Mouse (Mus musculus) CH12.LX (cell line): ENCODE measurements around the gene Atp8b3. TPM values are rescaled to one million over a fixed set of nuclear protein-coding genes. Genes with fewer than 3 reads are reported as not detected.

Experiments used
- DNase-seq: peaks from one replicate; pipeline ENCODE4 v3.0.0-alpha.2; 2013; ENCODE audit errors: extremely low read depth
- H3K27ac ChIP-seq: 2 replicates; pipeline ENCODE4 v1.5.1; 2012; ENCODE audit warnings: low read depth, mild to moderate bottlenecking, control low read depth, moderate library complexity; ENCODE audit not compliant: insufficient read depth
- H3K27me3 ChIP-seq: replicated peaks from 2 replicates; pipeline ENCODE3; 2012; ENCODE audit warnings: inconsistent platforms
- H3K36me3 ChIP-seq, 2 experiments: replicated peaks in 1 of 2; 2 replicates each; pipeline versions ENCODE3 to v1.6.1; 2012; ENCODE audit warnings: inconsistent platforms in 1 of 2, low read length in 1 of 2, mild to moderate bottlenecking in 1 of 2, mixed read lengths in 1 of 2, moderate library complexity in 1 of 2; ENCODE audit not compliant: control insufficient read depth in 1 of 2, insufficient read depth in 1 of 2
- H3K4me1 ChIP-seq, 2 experiments: 2 replicates each; pipeline ENCODE4 v1.6.1; 2012; ENCODE audit warnings: inconsistent platforms in 1 of 2, moderate library complexity in 1 of 2; ENCODE audit not compliant: insufficient read depth in 2 of 2, control insufficient read depth in 1 of 2
- H3K4me2 ChIP-seq: 2 replicates; pipeline ENCODE4 v1.6.1; 2012; ENCODE audit warnings: low read depth, mild to moderate bottlenecking, control low read depth; ENCODE audit not compliant: poor library complexity, insufficient read depth, severe bottlenecking
- H3K4me3 ChIP-seq, 3 experiments: fragments of 150-350 bp in 1 of 3; sonication (generic) in 1 of 3; replicated peaks in 1 of 3; 2 replicates each; pipeline versions ENCODE3 to v1.5.1; 2011 to 2012; ENCODE audit warnings: low read depth in 2 of 3, low read length in 2 of 3, mild to moderate bottlenecking in 2 of 3, moderate library complexity in 2 of 3, control low read depth in 1 of 3, improper control_type of control experiment in 1 of 3, inconsistent platforms in 1 of 3, mixed read lengths in 1 of 3; ENCODE audit not compliant: poor library complexity in 1 of 3
- H3K79me2 ChIP-seq: replicated peaks from 2 replicates; pipeline ENCODE4 v1.6.1; 2012; ENCODE audit warnings: mild to moderate bottlenecking, moderate library complexity; ENCODE audit not compliant: control insufficient read depth, poor library complexity, insufficient read depth, severe bottlenecking; ENCODE audit errors: extremely low read depth
- H3K9ac ChIP-seq: 2 replicates; pipeline ENCODE4 v1.6.1; 2012; ENCODE audit warnings: low read depth, mild to moderate bottlenecking, control low read depth, moderate library complexity; ENCODE audit not compliant: insufficient read depth
- H3K9me3 ChIP-seq: replicated peaks from 2 replicates; pipeline ENCODE3; 2012; ENCODE audit warnings: low read length, inconsistent platforms, mixed read lengths
- BHLHE40 ChIP-seq: IDR thresholded peaks from 2 replicates; pipeline ENCODE4 v1.6.1; 2011; ENCODE audit warnings: mild to moderate bottlenecking, low read depth, low read length, improper control_type of control experiment
- CHD1 ChIP-seq: IDR thresholded peaks from 2 replicates; pipeline ENCODE4 v1.6.1; 2012; ENCODE audit warnings: low read depth, low read length, improper control_type of control experiment, inconsistent platforms
- E2F4 ChIP-seq: IDR thresholded peaks from 2 replicates; pipeline ENCODE4 v1.6.1; 2011; ENCODE audit warnings: low read depth, low read length, improper control_type of control experiment; ENCODE audit not compliant: insufficient replicate concordance
- ELF1 ChIP-seq: IDR thresholded peaks from 2 replicates; pipeline ENCODE4 v1.6.1; 2014; ENCODE audit warnings: low read depth, mild to moderate bottlenecking, inconsistent platforms, low read length, improper control_type of control experiment
- EP300 ChIP-seq: IDR thresholded peaks from 2 replicates; pipeline ENCODE4 v1.6.1; 2011; ENCODE audit warnings: low read length, improper control_type of control experiment
- ETS1 ChIP-seq: conservative IDR thresholded peaks from 2 replicates; pipeline ENCODE4 v1.6.1; 2012; ENCODE audit warnings: low read depth, mild to moderate bottlenecking, inconsistent platforms, low read length, improper control_type of control experiment, moderate library complexity
- GABPA ChIP-seq: IDR thresholded peaks from 2 replicates; pipeline ENCODE4 v1.6.1; 2012; ENCODE audit warnings: low read depth, low read length, improper control_type of control experiment, inconsistent platforms; ENCODE audit not compliant: insufficient replicate concordance
- IRF4 ChIP-seq: IDR thresholded peaks from 2 replicates; pipeline ENCODE4 v1.6.1; 2014; ENCODE audit warnings: low read depth, mild to moderate bottlenecking, inconsistent platforms, low read length, improper control_type of control experiment
- JUN ChIP-seq: IDR thresholded peaks from 2 replicates; pipeline ENCODE4 v1.6.1; 2011; ENCODE audit warnings: low read depth, mild to moderate bottlenecking, low read length, improper control_type of control experiment, moderate library complexity; ENCODE audit not compliant: insufficient read depth
- JUND ChIP-seq: conservative IDR thresholded peaks from 2 replicates; pipeline ENCODE4 v1.6.1; 2011; ENCODE audit warnings: low read depth, low read length, improper control_type of control experiment
- KAT2A ChIP-seq: IDR thresholded peaks from 2 replicates; pipeline ENCODE4 v1.6.1; 2012; ENCODE audit warnings: low read length, improper control_type of control experiment, inconsistent platforms; ENCODE audit not compliant: insufficient replicate concordance
- MAFK ChIP-seq: IDR thresholded peaks from 2 replicates; pipeline ENCODE4 v1.6.1; 2011; ENCODE audit warnings: low read length, improper control_type of control experiment; ENCODE audit not compliant: insufficient replicate concordance
- MXI1 ChIP-seq: IDR thresholded peaks from 2 replicates; pipeline ENCODE4 v1.6.1; 2011; ENCODE audit warnings: mild to moderate bottlenecking, low read depth, low read length, improper control_type of control experiment
- MYC ChIP-seq: IDR thresholded peaks from 2 replicates; pipeline ENCODE4 v1.6.1; 2011; ENCODE audit warnings: low read depth, mild to moderate bottlenecking, improper control_type of control experiment, low read length
- NELFE ChIP-seq: IDR thresholded peaks from 2 replicates; pipeline ENCODE4 v1.6.1; 2011; ENCODE audit warnings: low read depth, low read length, improper control_type of control experiment
- NRF1 ChIP-seq: IDR thresholded peaks from 2 replicates; pipeline ENCODE4 v1.6.1; 2014; ENCODE audit warnings: low read depth, mild to moderate bottlenecking, inconsistent platforms, low read length, improper control_type of control experiment, moderate library complexity
- POLR2A ChIP-seq: IDR thresholded peaks from 2 replicates; pipeline ENCODE4 v1.6.1; 2011; ENCODE audit warnings: low read depth, mild to moderate bottlenecking, improper control_type of control experiment, low read length
- RAD21 ChIP-seq: IDR thresholded peaks from 2 replicates; pipeline ENCODE4 v1.6.1; 2011; ENCODE audit warnings: low read depth, mild to moderate bottlenecking, low read length, improper control_type of control experiment, moderate library complexity
- RCOR1 ChIP-seq: conservative IDR thresholded peaks from 2 replicates; pipeline ENCODE4 v1.6.1; 2012; ENCODE audit warnings: low read depth, mild to moderate bottlenecking, inconsistent platforms, low read length, improper control_type of control experiment
- SIN3A ChIP-seq: IDR thresholded peaks from 2 replicates; pipeline ENCODE4 v1.6.1; 2012; ENCODE audit warnings: low read length, improper control_type of control experiment, inconsistent platforms
- SMC3 ChIP-seq: IDR thresholded peaks from 2 replicates; pipeline ENCODE4 v1.6.1; 2011; ENCODE audit warnings: low read depth, low read length, improper control_type of control experiment
- TBP ChIP-seq: conservative IDR thresholded peaks from 2 replicates; pipeline ENCODE4 v1.6.1; 2011; ENCODE audit warnings: low read depth, low read length, improper control_type of control experiment
- TCF12 ChIP-seq: IDR thresholded peaks from 2 replicates; pipeline ENCODE4 v1.6.1; 2014; ENCODE audit warnings: low read depth, mild to moderate bottlenecking, inconsistent platforms, low read length, improper control_type of control experiment
- UBTF ChIP-seq: IDR thresholded peaks from 2 replicates; pipeline ENCODE4 v1.6.1; 2012; ENCODE audit warnings: low read depth, mild to moderate bottlenecking, inconsistent platforms, low read length, improper control_type of control experiment, moderate library complexity
- USF1 ChIP-seq: IDR thresholded peaks from 2 replicates; pipeline ENCODE4 v1.6.1; 2014; ENCODE audit warnings: low read depth, mild to moderate bottlenecking, inconsistent platforms, low read length, improper control_type of control experiment
- USF2 ChIP-seq: conservative IDR thresholded peaks from 2 replicates; pipeline ENCODE4 v1.6.1; 2011; ENCODE audit warnings: low read depth, low read length, improper control_type of control experiment
- ZC3H11A ChIP-seq: IDR thresholded peaks from 2 replicates; pipeline ENCODE4 v1.6.1; 2012; ENCODE audit warnings: low read depth, mild to moderate bottlenecking, inconsistent platforms, low read length, improper control_type of control experiment
- ZMIZ1 ChIP-seq: IDR thresholded peaks from 2 replicates; pipeline ENCODE4 v1.6.1; 2012; ENCODE audit warnings: low read depth, mild to moderate bottlenecking, inconsistent platforms, low read length, improper control_type of control experiment
- dilution Hi-C: fragments of 300-500 bp; cut with MboI; formaldehyde crosslinking; loops from 2 replicates; pipeline ENCODE4 v1.14.3; 2020; ENCODE audit warnings: low sequenced_read_pairs; ENCODE audit not compliant: extremely low pct_unique_long_range_greater_than_20kb, extremely low pct_ligation_motif_present
- in situ Hi-C: fragments of 300-500 bp; cut with MboI; formaldehyde crosslinking; loops from 3 replicates; pipeline ENCODE4 v1.14.3; 2019; ENCODE audit warnings: low sequenced_read_pairs, low pct_ligation_motif_present, low pct_unique_long_range_greater_than_20kb, mixed read lengths
- polyA plus RNA-seq: library from polyadenylated mRNA; unstranded; fragments of >175 nt; gene quantifications from 2 replicates; pipeline ENCODE4 v1.2.1, GENCODE M21; 2012; ENCODE audit warnings: low read depth; ENCODE audit not compliant: insufficient read length
- total RNA-seq, 2 experiments: library from RNA; depleted of rRNA; stranded (reverse); fragments of 300-350 nt in 1 of 2; fragments of >200 nt in 1 of 2; gene quantifications; 2 replicates each; pipeline ENCODE4 v1.2.3; 2012 to 2014

The Atp8b3 gene
- total and polyA plus RNA-seq, 3 experiments, result 0.08 to 0.27 (median 0.21) TPM

- dilution Hi-C loops (no loop called here), in situ Hi-C loops (no loop called here)
- no peak overlapping the region for H3K4me3 ChIP-seq
- peak overlapping the region; percentile 64 for H3K4me2 ChIP-seq
- H3K36me3 ChIP-seq, result no peaks in the 10 kb centered on the region
- H3K9ac ChIP-seq, result no peak overlapping the region
- peak; percentile 23 for DNase-seq
- peaks cover 0 to 26% of the 10 kb centered on the region in 2 experiments; a peak in 2 of 4 replicates for H3K4me1 ChIP-seq
- no peaks in the 10 kb centered on the region for H3K79me2 ChIP-seq
- no peak overlapping the region for H3K27ac ChIP-seq
- peaks cover 79% of the 10 kb centered on the region for H3K27me3 ChIP-seq
- H3K9me3 ChIP-seq, result peaks cover 2% of the 10 kb centered on the region
- TF ChIP-seq USF1 (no peak), NELFE (no peak), SIN3A (no peak), TCF12 (no peak), TBP (no peak), RCOR1 (no peak), ZC3H11A (no peak), MYC (no peak), NRF1 (no peak), USF2 (no peak), POLR2A (no peak), ELF1 (no peak), KAT2A (no peak), RAD21 (no peak), IRF4 (no peak)
Observed at GRCm38 (mm10) chr10:80510273-80510660, 28.7 kb downstream of the Atp8b3 start.

GRCm38 (mm10) chr10:80509412-80510272, 29.3 kb downstream of the Atp8b3 start:
- Histone ChIP-seq H3K9ac (peak overlapping the region; percentile 4; the same call in 1 of the 2 replicates), H3K4me2 (peak overlapping the region; percentile 64), H3K27ac (no peak overlapping the region), H3K4me1 (peaks cover 0 to 26% of the 10 kb centered on the region in 2 experiments; a peak in 2 of 4 replicates), H3K9me3 (peaks cover 2% of the 10 kb centered on the region), H3K79me2 (no peaks in the 10 kb centered on the region), H3K36me3 (no peaks in the 10 kb centered on the region), H3K4me3 (peak overlapping the region; percentile 16 to 29 (median 18)), H3K27me3 (peaks cover 76% of the 10 kb centered on the region)
- peak; percentile 84 for DNase-seq
- dilution Hi-C loops (no loop called here), in situ Hi-C loops (loop anchor here (5.0 kb wide), 2 partner anchors 62 to 137 kb away; no protein-coding TSS in a partner anchor)
- TF ChIP-seq SIN3A (peak; percentile 81), UBTF (0 out of 2 replicates have a peak, but pooled peaks have one; percentile 46), MYC (peak; percentile 90), ZMIZ1 (no peak), KAT2A (no peak), RCOR1 (no peak; the same call in 1 of the 2 replicates), JUN (peak; percentile 50; the same call in 1 of the 2 replicates), IRF4 (peak; percentile 82), TCF12 (peak; percentile 40; the same call in 1 of the 2 replicates), GABPA (no peak), TBP (0 out of 2 replicates have a peak, but pooled peaks have one; percentile 19), BHLHE40 (peak; percentile 98), ETS1 (peak; percentile 57), ZC3H11A (peak; percentile 50), E2F4 (no peak), MXI1 (peak; percentile 95), JUND (peak; percentile 45; the same call in 1 of the 2 replicates), EP300 (peak; percentile 50; the same call in 1 of the 2 replicates), SMC3 (peak; percentile 94), MAFK (no peak), CHD1 (no peak), NELFE (peak; percentile 46; the same call in 1 of the 2 replicates), USF1 (peak; percentile 39)
